Mouse (Mus musculus) hindbrain, postnatal 0 days (tissue): ENCODE data around the gene Lpcat2. TPM values are rescaled to one million over a fixed set of nuclear protein-coding genes. Genes with fewer than 3 reads are reported as not detected.
A peak's percentile ranks its signal among the peaks of the same experiment; 100 is the strongest.

Experiments used
- ATAC-seq: fragments of 200-750 bp; cut with Nextera tagmentation; 2 replicates; pipeline ENCODE4 v1.8.0; 2017; ENCODE audit warnings: mild to moderate bottlenecking, moderate TSS enrichment, moderate library complexity
- DNase-seq: peaks from one replicate; pipeline ENCODE4 v3.0.0-alpha.2; 2015; ENCODE audit warnings: low spot score
- H3K27ac ChIP-seq: fragments of 300-500 bp; sonication (generic); 2 replicates; pipeline ENCODE4 v1.5.1; 2014; ENCODE audit warnings: mild to moderate bottlenecking
- H3K27me3 ChIP-seq: fragments of 300-500 bp; sonication (generic); 2 replicates; pipeline ENCODE4 v1.6.1; 2014; ENCODE audit warnings: low read length, mixed read lengths; ENCODE audit not compliant: insufficient read depth
- H3K36me3 ChIP-seq: fragments of 300-500 bp; sonication (generic); 2 replicates; pipeline ENCODE4 v1.6.1; 2014; ENCODE audit warnings: low read length, mixed read lengths; ENCODE audit not compliant: insufficient read depth
- H3K4me1 ChIP-seq: fragments of 300-500 bp; sonication (generic); 2 replicates; pipeline ENCODE4 v1.6.1; 2014; ENCODE audit warnings: antibody characterized with exemption, low read length, mixed read lengths; ENCODE audit not compliant: insufficient read depth
- H3K4me2 ChIP-seq: fragments of 300-500 bp; sonication (generic); 2 replicates; pipeline ENCODE4 v1.6.1; 2014; ENCODE audit warnings: low read depth, mild to moderate bottlenecking, low read length, moderate library complexity, mixed read lengths
- H3K4me3 ChIP-seq: fragments of 300-500 bp; sonication (generic); 2 replicates; pipeline ENCODE4 v1.5.1; 2014; ENCODE audit warnings: low read length
- H3K9ac ChIP-seq: fragments of 300-500 bp; sonication (generic); replicated peaks from 2 replicates; pipeline ENCODE4 v1.6.1; 2014; ENCODE audit warnings: mild to moderate bottlenecking, low read length, moderate library complexity, mixed read lengths
- H3K9me3 ChIP-seq: fragments of 300-500 bp; sonication (generic); 2 replicates; pipeline ENCODE4 v1.6.1; 2016; ENCODE audit warnings: low read length, mixed read lengths
- CTCF ChIP-seq: IDR thresholded peaks from 2 replicates; pipeline ENCODE4 v1.5.1; 2016; ENCODE audit warnings: antibody characterized with exemption, control low read depth, low read depth
- WGBS: fragments of 180-500 bp; shearing (Covaris S2); extraction: QIAGEN DNeasy Blood & Tissue Kit; methylation state at CpG from one replicate; pipeline ENCODE4 v1.1.7; 2014; 5-methylcytosine and 5-hydroxymethylcytosine counted together
- polyA plus RNA-seq: library from polyadenylated mRNA; unstranded; fragments of >200 nt; fragmentation: Nextera tagmentation; extraction: Ambion mirVana; gene quantifications from 2 replicates; pipeline ENCODE4 v1.2.1, GENCODE M21; 2015
- total RNA-seq: library from RNA; depleted of rRNA; stranded (reverse); fragments of >200 nt; gene quantifications from 2 replicates; pipeline ENCODE4 v1.2.3, GENCODE M21; 2014

Gene Lpcat2
- total and polyA plus RNA-seq, 2 experiments from 2014 or later: 10.9 to 12.7 TPM

- Histone ChIP-seq H3K36me3 (no peaks in the 10 kb centered on the region), H3K4me3 (no peak overlapping the region), H3K27ac (no peak overlapping the region), H3K4me2 (no peak overlapping the region), H3K9me3 (no peaks in the 10 kb centered on the region), H3K4me1 (peaks cover 11% of the 10 kb centered on the region; the same call in 1 of the 2 replicates), H3K27me3 (no peaks in the 10 kb centered on the region), H3K9ac (no peak overlapping the region)
- WGBS: 46% methylated on average over 4 of the region's 4 CpGs
- DNase-seq (no peak), ATAC-seq (no peak)
- TF ChIP-seq CTCF: no peak
Measured at GRCm38 (mm10) chr8:92825991-92826390, 29.1 kb upstream of the Lpcat2 start.

- Histone ChIP-seq H3K27ac (no peak within 1 kb of the TSS), H3K4me3 (peak within 1 kb of the TSS; percentile 37), H3K4me1 (peaks cover 11% of the 10 kb centered on the region; the same call in 1 of the 2 replicates), H3K9me3 (no peaks in the 10 kb centered on the region), H3K36me3 (no peaks in the 10 kb centered on the region), H3K4me2 (peak within 1 kb of the TSS; percentile 72), H3K27me3 (no peaks in the 10 kb centered on the region), H3K9ac (peak within 1 kb of the TSS; percentile 38)
- DNase-seq (no peak), ATAC-seq (no peak)
- no peak for TF ChIP-seq CTCF
- WGBS: 3% methylated on average over 36 of the region's 37 CpGs
Measured at GRCm38 (mm10) chr8:92827243-92828034, 27.7 kb upstream of the Lpcat2 start, which contains the start of gene Mmp2. Gene Mmp2, plus strand, starts transcription at chr8:92827291.

- Histone ChIP-seq H3K4me3 (no peak overlapping the region), H3K27me3 (no peaks in the 10 kb centered on the region), H3K9me3 (no peaks in the 10 kb centered on the region), H3K9ac (no peak overlapping the region), H3K4me2 (peak overlapping the region; percentile 72; the same call in 1 of the 2 replicates), H3K27ac (no peak overlapping the region), H3K4me1 (peaks cover 11% of the 10 kb centered on the region; the same call in 1 of the 2 replicates), H3K36me3 (no peaks in the 10 kb centered on the region)
- DNase-seq: peak; percentile 89
- TF ChIP-seq CTCF: no peak
- ATAC-seq: peak; percentile 79
- WGBS: 25% methylated on average over 9 of the region's 15 CpGs
Measured at GRCm38 (mm10) chr8:92828251-92828743, 26.8 kb upstream of the Lpcat2 start.

- ATAC-seq: no peak
- no peaks in the 10 kb centered on the region for H3K4me1 ChIP-seq
- no peak for TF ChIP-seq CTCF
- no peak overlapping the region for H3K27ac ChIP-seq
- no peak for DNase-seq
- H3K36me3 ChIP-seq: no peaks in the 10 kb centered on the region
- no peaks in the 10 kb centered on the region for H3K9me3 ChIP-seq
- H3K27me3 ChIP-seq: no peaks in the 10 kb centered on the region
- no peak overlapping the region for H3K9ac ChIP-seq
- H3K4me3 ChIP-seq: no peak overlapping the region
- H3K4me2 ChIP-seq: no peak overlapping the region
- 84% methylated on average over 5 of the region's 5 CpGs for WGBS
Measured at GRCm38 (mm10) chr8:92834065-92834731, 20.9 kb upstream of the Lpcat2 start.

- H3K4me2 ChIP-seq: no peak overlapping the region
- WGBS: 81% methylated on average over 11 of the region's 11 CpGs
- no peaks in the 10 kb centered on the region for H3K27me3 ChIP-seq
- DNase-seq (no peak), ATAC-seq (no peak)
- H3K9me3 ChIP-seq: no peaks in the 10 kb centered on the region
- H3K9ac ChIP-seq: no peak overlapping the region
- H3K4me3 ChIP-seq: no peak overlapping the region
- H3K36me3 ChIP-seq: no peaks in the 10 kb centered on the region
- TF ChIP-seq CTCF: no peak
- no peaks in the 10 kb centered on the region for H3K4me1 ChIP-seq
- H3K27ac ChIP-seq: no peak overlapping the region
Measured at GRCm38 (mm10) chr8:92834786-92835500, 20.2 kb upstream of the Lpcat2 start.

- no peak for ATAC-seq
- H3K9ac ChIP-seq: no peak overlapping the region
- H3K9me3 ChIP-seq: no peaks in the 10 kb centered on the region
- 92% methylated on average over 11 of the region's 11 CpGs for WGBS
- H3K4me3 ChIP-seq: no peak overlapping the region
- TF ChIP-seq CTCF: no peak
- no peaks in the 10 kb centered on the region for H3K4me1 ChIP-seq
- no peak overlapping the region for H3K4me2 ChIP-seq
- no peak overlapping the region for H3K27ac ChIP-seq
- no peaks in the 10 kb centered on the region for H3K36me3 ChIP-seq
- no peak for DNase-seq
- H3K27me3 ChIP-seq: no peaks in the 10 kb centered on the region
Measured at GRCm38 (mm10) chr8:92835901-92836300, 19.2 kb upstream of the Lpcat2 start.
